Mouse (Mus musculus) liver, embryonic 12.5 days (tissue): ENCODE results near the gene Gm49387. TPM values are rescaled to one million over a fixed set of nuclear protein-coding genes. Genes with fewer than 3 reads are reported as not detected.
"Not testable (repeated sequence)": the region's sequence is repeated elsewhere in the genome, so short reads cannot be mapped to it uniquely, and the experiment has no call there.

ENCODE experiments used
- ATAC-seq: fragments of 200-750 bp; cut with Nextera tagmentation; 2 replicates; pipeline ENCODE4 v1.8.0; 2017; ENCODE audit warnings: moderate number of reproducible peaks, mild to moderate bottlenecking, moderate library complexity
- H3K27ac ChIP-seq: fragments of 300-500 bp; sonication (generic); 2 replicates; pipeline ENCODE4 v1.5.1; 2016; ENCODE audit warnings: mild to moderate bottlenecking
- H3K27me3 ChIP-seq: fragments of 300-500 bp; sonication (generic); replicated peaks from 2 replicates; pipeline ENCODE4 v1.6.1; 2016; ENCODE audit warnings: mild to moderate bottlenecking, moderate library complexity
- H3K36me3 ChIP-seq: fragments of 300-500 bp; sonication (generic); 2 replicates; pipeline ENCODE4 v1.6.1; 2016; ENCODE audit warnings: mild to moderate bottlenecking, moderate library complexity
- H3K4me1 ChIP-seq: fragments of 300-500 bp; sonication (generic); 2 replicates; pipeline ENCODE4 v1.6.1; 2016
- H3K4me2 ChIP-seq: fragments of 300-500 bp; sonication (generic); 2 replicates; pipeline ENCODE4 v1.6.1; 2016; ENCODE audit warnings: mild to moderate bottlenecking, moderate library complexity
- H3K4me3 ChIP-seq: fragments of 300-500 bp; sonication (generic); 2 replicates; pipeline ENCODE4 v1.5.1; 2016; ENCODE audit warnings: mild to moderate bottlenecking, moderate library complexity
- H3K9ac ChIP-seq: fragments of 300-500 bp; sonication (generic); 2 replicates; pipeline ENCODE4 v1.6.1; 2016; ENCODE audit warnings: mild to moderate bottlenecking, moderate library complexity
- H3K9me3 ChIP-seq: fragments of 300-500 bp; sonication (generic); replicated peaks from 2 replicates; pipeline ENCODE4 v1.6.1; 2016; ENCODE audit warnings: mild to moderate bottlenecking, moderate library complexity
- WGBS: fragments of 180-500 bp; shearing (Covaris S2); methylation state at CpG from one replicate; pipeline ENCODE4 v1.1.7; 2016; ENCODE audit not compliant: insufficient replicate concordance; 5-methylcytosine and 5-hydroxymethylcytosine counted together
- polyA plus RNA-seq: library from polyadenylated mRNA; unstranded; fragments of >200 nt; fragmentation: Nextera tagmentation; extraction: Ambion mirVana; gene quantifications from 2 replicates; pipeline ENCODE4 v1.2.1, GENCODE M21; 2016

Gm49387 gene
- polyA plus RNA-seq, 1 experiment from 2014 or later, result 0.37 TPM

DNA sequence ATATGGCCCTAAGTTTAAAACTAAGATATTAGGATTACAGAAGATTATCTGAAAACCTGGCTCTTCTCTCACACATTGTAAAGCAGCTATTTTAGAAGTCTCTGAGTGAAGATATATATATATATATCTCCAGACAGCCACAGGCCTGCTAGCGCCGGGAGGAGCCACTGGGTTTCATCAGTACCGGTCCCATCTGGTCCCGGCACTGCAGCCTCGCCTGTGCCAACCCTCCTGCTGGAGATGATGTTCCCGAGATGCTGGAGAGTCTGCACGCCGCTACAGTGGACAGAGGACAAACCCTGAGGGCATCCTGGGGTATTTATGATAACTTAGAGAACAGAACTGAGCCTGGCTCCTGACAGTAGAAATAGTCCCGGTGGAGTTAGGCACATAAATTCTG, 23.5 kb downstream of the Gm49387 start:
- H3K27me3 ChIP-seq, result no peaks in the 10 kb centered on the region
- H3K4me3 ChIP-seq, result no peak overlapping the region
- H3K4me1 ChIP-seq, result 0 out of 2 replicates have a peak, but pooled peaks cover 3% of the 10 kb centered on the region
- ATAC-seq, result no peak
- no peak overlapping the region for H3K9ac ChIP-seq
- H3K4me2 ChIP-seq, result no peak overlapping the region
- WGBS, result 71% methylated on average over 9 of the region's 9 CpGs
- H3K27ac ChIP-seq, result no peak overlapping the region
- no peaks in the 10 kb centered on the region for H3K9me3 ChIP-seq
- 0 out of 2 replicates have a peak, but pooled peaks cover 3% of the 10 kb centered on the region for H3K36me3 ChIP-seq

DNA sequence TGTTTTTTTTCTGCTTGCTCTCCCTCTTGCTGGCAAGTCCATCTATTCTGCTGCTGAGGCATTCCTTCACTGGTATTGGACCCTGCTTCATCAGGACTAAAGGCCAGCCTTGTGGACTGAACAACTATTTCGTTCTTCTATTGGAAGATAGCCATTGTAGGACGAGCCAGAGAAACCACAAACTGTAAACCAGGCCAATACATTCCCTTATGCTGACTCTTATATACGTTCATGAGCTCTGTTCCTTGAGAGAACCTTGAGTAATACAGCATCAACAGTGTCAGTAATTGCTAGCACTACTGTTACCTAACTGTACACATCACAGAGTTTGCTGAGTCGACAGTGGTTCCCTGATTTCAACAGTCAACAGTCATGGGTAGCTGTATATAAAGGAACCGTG, 27.0 kb downstream of the Gm49387 start:
- H3K27me3 ChIP-seq, result no peaks in the 10 kb centered on the region
- H3K27ac ChIP-seq, result no peak overlapping the region
- H3K9ac ChIP-seq, result no peak overlapping the region
- H3K4me1 ChIP-seq, result no peaks in the 10 kb centered on the region
- no peaks in the 10 kb centered on the region for H3K36me3 ChIP-seq
- no peak overlapping the region for H3K4me3 ChIP-seq
- ATAC-seq, result no peak
- H3K9me3 ChIP-seq, result no peaks in the 10 kb centered on the region
- H3K4me2 ChIP-seq, result no peak overlapping the region
- WGBS, result 64% methylated on average over 5 of the region's 5 CpGs

DNA sequence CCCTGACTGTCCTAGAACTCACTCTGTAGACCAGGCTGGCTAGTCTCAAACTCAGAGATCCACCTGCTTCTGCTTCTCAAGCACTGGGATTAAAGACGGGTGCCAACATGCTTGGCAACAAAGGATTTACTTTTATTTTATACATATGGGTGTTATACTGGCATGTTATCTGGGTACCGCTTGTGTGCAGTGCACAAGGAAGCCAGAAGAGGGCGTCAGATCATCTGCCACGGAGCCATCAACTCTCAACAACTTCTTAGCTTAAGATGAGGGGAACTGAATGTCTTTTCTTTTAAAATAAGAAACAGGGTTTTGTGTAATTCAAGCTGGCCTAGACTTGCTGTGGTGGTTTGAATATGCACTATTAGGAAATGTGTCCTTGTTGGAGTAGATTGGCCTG, 28.7 kb downstream of the Gm49387 start:
- Histone ChIP-seq H3K4me3 (no peak overlapping the region), H3K9ac (no peak overlapping the region), H3K9me3 (no peaks in the 10 kb centered on the region), H3K27ac (no peak overlapping the region), H3K4me2 (no peak overlapping the region), H3K36me3 (no peaks in the 10 kb centered on the region), H3K27me3 (no peaks in the 10 kb centered on the region), H3K4me1 (no peaks in the 10 kb centered on the region)
- WGBS, result 52% methylated on average over 4 of the region's 4 CpGs
- ATAC-seq, result no peak

DNA sequence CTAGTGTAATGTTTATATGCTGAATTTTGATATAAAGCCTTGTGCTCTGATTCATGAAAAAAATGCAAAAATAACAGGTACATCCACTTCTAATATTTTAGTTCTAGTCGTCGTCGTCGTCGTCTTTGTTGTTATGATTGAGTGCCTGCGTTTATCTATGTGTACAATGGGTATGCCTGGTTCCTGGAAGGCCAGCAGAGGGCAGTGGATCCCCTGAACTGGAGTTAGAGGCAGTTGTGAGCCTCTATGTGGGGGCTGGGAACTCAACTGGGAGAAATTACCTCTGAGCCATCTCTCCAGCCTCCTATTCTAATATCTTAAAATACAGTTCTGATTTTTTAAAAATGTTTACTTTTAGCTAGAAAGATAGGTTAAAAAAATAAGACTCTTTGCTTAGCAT, 35.2 kb downstream of the Gm49387 start:
- no peak overlapping the region for H3K27ac ChIP-seq
- no peak overlapping the region for H3K9ac ChIP-seq
- no peak overlapping the region for H3K4me2 ChIP-seq
- no peaks in the 10 kb centered on the region for H3K27me3 ChIP-seq
- H3K36me3 ChIP-seq, result no peaks in the 10 kb centered on the region
- H3K4me1 ChIP-seq, result peaks cover 24% of the 10 kb centered on the region
- 47% methylated on average over 6 of the region's 6 CpGs for WGBS
- H3K4me3 ChIP-seq, result no peak overlapping the region
- no peaks in the 10 kb centered on the region for H3K9me3 ChIP-seq
- ATAC-seq, result no peak

DNA sequence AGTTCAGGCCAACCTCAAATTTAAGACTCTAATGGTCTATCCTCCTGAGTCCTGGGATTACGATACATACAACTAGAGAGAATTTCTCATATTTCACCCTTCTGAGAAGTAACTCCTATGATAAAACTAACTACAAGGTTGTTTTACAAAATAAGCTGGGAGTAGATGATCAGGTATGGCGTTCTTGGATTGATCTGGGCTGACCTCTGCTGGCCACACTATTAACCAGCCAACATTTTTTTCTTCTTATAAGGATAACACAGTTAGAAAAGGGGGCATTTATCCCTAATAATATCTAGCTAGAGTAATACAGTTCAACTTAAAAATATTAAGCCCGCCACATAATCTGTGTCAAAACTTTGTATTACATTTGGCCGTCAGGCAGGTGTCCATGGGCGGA, 35.8 kb downstream of the Gm49387 start:
- H3K27me3 ChIP-seq, result no peaks in the 10 kb centered on the region
- no peak overlapping the region for H3K9ac ChIP-seq
- ATAC-seq, result no peak
- H3K4me3 ChIP-seq, result no peak overlapping the region
- WGBS, result 66% methylated on average over 5 of the region's 5 CpGs
- peaks cover 24% of the 10 kb centered on the region for H3K4me1 ChIP-seq
- H3K27ac ChIP-seq, result no peak overlapping the region
- no peaks in the 10 kb centered on the region for H3K36me3 ChIP-seq
- H3K9me3 ChIP-seq, result no peaks in the 10 kb centered on the region
- no peak overlapping the region for H3K4me2 ChIP-seq

DNA sequence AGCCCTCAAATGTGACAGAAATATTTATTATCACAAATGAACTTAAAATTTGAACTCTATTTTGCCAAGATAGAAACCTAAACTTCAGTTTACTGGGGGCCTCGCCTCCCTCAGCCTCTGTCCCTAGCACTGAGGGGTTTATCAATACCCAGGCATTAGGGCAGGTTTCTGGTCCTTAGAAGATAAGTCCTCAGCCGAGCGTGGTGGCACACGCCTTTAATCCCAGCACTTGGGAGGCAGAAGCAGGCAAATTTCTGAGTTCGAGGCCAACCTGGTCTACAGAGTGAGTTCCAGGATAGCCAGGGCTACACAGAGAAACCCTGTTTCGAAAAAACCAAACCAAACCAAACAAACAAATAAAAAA, 38.1 kb downstream of the Gm49387 start:
- not testable (repeated sequence) for H3K9ac ChIP-seq, H3K4me3 ChIP-seq, H3K9me3 ChIP-seq, H3K36me3 ChIP-seq, H3K27ac ChIP-seq, H3K27me3 ChIP-seq
- peak; percentile 96 for ATAC-seq
- peaks cover 24% of the 10 kb centered on the region for H3K4me1 ChIP-seq
- peak overlapping the region; percentile 32 for H3K4me2 ChIP-seq
- WGBS, result 39% methylated on average over 6 of the region's 6 CpGs

DNA sequence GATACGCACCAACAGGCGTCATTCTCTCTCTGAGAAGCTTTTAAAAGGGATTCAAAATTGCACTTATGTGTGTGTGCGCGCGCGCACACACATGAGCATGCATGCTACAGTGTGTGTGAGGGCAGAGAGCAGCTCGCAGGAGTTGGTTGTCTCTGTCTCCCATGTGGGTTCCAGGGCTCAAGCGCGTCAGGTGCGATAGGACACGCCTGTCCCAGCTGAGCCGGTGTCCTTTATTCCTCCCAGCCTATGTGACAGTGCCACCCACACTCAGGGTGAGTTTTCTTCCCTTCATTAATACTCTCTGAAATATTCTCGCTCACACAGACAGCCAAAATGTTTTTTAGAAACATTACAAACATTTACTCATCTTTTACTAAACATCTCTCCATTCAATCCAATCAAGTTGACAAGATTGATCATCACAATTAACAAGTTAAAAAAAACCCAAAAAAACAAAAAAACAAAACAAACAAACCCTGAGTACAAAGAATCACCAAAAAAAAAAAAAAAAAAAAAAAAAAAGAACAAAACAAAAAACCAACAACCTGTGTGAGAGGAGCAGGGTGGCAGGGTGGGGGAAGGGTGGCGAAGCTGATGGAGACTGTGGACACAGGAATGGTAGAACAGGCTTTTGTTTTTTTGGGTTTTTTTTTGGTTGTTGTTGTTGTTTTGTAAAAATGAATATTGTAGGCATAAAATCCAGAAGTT, 38.6 kb downstream of the Gm49387 start:
- whole genome bisulfite sequencing, result 75% methylated on average over 14 of the region's 14 CpGs
- Histone ChIP-seq H3K4me2 (peak overlapping the region; percentile 32), H3K27me3 (no peaks in the 10 kb centered on the region), H3K4me1 (peaks cover 24% of the 10 kb centered on the region), H3K4me3 (no peak overlapping the region), H3K9ac (no peak overlapping the region), H3K27ac (peak overlapping the region; percentile 64), H3K9me3 (no peaks in the 10 kb centered on the region), H3K36me3 (no peaks in the 10 kb centered on the region)
- ATAC-seq, result peak; percentile 74

DNA sequence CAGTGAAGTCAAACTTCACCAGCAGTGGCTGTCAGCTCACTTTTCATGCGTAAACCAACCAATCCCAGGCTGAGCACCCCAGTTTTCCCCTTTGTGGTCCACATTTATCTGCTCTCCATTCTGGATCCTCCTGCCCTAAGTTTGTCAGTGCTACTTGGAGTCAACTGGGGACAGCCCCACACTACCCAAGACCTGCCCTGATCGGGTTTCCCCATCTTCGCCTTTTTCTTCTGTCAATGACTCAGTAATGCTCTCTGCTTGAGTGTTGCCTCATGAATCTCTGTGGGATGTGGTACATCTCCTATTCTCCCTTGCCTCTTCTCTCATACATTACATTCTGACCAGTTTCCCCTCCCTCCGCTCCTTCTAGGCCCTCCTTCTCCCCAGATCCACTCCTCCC, 43.2 kb downstream of the Gm49387 start:
- no peak for ATAC-seq
- Histone ChIP-seq H3K9ac (no peak overlapping the region), H3K27ac (no peak overlapping the region), H3K36me3 (no peaks in the 10 kb centered on the region), H3K4me3 (no peak overlapping the region), H3K9me3 (no peaks in the 10 kb centered on the region), H3K4me1 (peaks cover 11% of the 10 kb centered on the region), H3K4me2 (no peak overlapping the region), H3K27me3 (no peaks in the 10 kb centered on the region; the same call in 1 of the 2 replicates)
- WGBS, result 84% methylated on average over 4 of the region's 4 CpGs

DNA sequence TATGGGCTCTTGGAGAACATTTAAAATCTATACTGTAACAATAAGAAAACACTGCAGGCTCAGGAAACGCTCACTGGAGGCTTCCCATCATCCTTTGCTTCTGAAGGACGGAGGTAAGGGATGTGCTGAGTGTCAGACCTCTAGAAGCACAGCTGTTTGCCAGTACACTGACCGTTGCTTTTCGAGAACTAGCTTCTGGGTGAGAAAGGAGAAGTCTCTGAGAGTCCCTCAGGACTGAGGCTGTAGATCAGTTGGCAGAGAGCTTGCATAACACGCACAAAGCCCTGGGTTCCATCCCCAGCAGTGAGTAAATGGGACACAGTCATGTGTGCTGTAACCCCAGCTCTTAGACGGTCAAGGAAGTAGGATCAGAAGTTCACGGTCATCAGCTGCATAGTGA, 44.3 kb downstream of the Gm49387 start:
- no peaks in the 10 kb centered on the region for H3K9me3 ChIP-seq
- 49% methylated on average over 7 of the region's 7 CpGs for WGBS

DNA sequence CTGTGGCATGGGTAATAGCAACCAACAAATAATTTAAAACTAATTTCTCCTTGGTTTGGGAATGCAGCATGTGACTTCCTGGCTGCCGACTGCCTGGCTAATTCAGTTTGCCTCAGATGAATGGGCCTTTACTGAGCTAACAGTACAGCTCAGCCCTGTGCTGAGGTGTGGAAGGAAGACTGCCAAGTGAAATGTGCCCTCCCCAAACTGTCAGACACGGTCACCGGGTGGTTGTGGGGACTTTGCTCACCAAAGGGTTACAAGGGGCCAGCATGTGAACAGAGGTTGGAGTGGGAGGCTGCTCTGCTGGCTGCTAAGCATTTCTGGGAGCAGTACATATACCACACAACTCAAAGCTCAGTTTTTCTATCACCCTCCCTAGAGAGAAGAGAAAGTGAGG, 46.0 kb downstream of the Gm49387 start:
- no peak for ATAC-seq
- Histone ChIP-seq H3K4me2 (no peak overlapping the region), H3K27ac (no peak overlapping the region), H3K4me3 (no peak overlapping the region), H3K36me3 (no peaks in the 10 kb centered on the region), H3K4me1 (0 out of 2 replicates have a peak, but pooled peaks cover 3% of the 10 kb centered on the region), H3K9ac (no peak overlapping the region), H3K9me3 (no peaks in the 10 kb centered on the region), H3K27me3 (no peaks in the 10 kb centered on the region; the same call in 1 of the 2 replicates)
- WGBS, result 66% methylated on average over 3 of the region's 3 CpGs

More for the DNA sequence above, 44.3 kb downstream of the Gm49387 start:
- no peak for ATAC-seq
- no peaks in the 10 kb centered on the region for H3K36me3 ChIP-seq
- no peak overlapping the region for H3K27ac ChIP-seq
- no peak overlapping the region for H3K4me3 ChIP-seq
- H3K27me3 ChIP-seq, result no peaks in the 10 kb centered on the region; the same call in 1 of the 2 replicates
- no peak overlapping the region for H3K9ac ChIP-seq
- H3K4me2 ChIP-seq, result no peak overlapping the region
- peaks cover 4% of the 10 kb centered on the region for H3K4me1 ChIP-seq

DNA sequence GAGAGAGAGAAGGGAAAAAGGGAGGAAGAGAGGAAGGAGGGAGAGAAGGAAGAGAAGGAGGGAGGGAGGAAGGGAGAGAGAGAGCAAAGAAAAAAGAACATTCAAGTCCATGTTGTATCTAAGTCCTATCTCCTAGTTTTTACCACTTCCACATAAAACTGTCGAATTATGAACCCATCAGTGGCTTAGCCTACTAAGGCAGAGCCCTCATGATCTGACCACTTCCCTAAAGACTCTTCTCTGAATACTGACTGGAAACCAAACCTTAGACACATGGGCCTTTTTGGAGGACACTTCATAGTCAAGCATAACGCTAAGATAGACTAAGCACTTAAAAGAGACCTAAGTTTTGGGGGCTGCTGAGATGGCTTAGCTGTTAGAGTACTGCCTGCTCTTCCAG, 47.6 kb downstream of the Gm49387 start:
- Histone ChIP-seq H3K4me1 (0 out of 2 replicates have a peak, but pooled peaks cover 3% of the 10 kb centered on the region), H3K36me3 (no peaks in the 10 kb centered on the region), H3K27ac (peak overlapping the region; percentile 7; the same call in 1 of the 2 replicates), H3K4me3 (no peak overlapping the region), H3K27me3 (no peaks in the 10 kb centered on the region; the same call in 1 of the 2 replicates), H3K4me2 (no peak overlapping the region), H3K9me3 (no peaks in the 10 kb centered on the region), H3K9ac (no peak overlapping the region)
- ATAC-seq, result no peak
- 26% methylated on average over 2 of the region's 2 CpGs for WGBS

DNA sequence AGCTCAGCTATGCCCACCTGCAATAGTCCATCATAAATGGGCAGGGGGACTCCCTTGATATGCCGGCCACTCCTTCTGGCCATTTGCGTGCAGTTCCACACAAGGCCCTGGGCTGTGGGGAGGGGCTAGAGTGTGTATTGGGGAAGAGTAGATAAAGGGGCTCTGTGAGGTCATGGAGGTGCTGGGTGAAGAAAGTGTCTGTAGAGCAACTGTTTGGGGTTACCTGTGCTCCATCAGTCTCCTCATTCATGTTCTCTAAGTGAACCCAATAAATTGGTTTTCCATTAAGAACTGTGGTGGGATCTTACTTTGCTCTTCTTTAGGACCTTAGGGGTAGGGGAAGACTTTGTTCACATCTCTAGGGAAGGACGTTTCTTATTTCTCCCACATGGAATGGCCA, 49.4 kb downstream of the Gm49387 start, which contains the start of gene Colq:
TSS of gene Colq (minus strand) at position 101 of the 400 bp plus-strand sequence.
- ATAC-seq, result no peak
- 69% methylated on average over 3 of the region's 3 CpGs for WGBS

More for the DNA sequence above, 49.4 kb downstream of the Gm49387 start, which contains the start of gene Colq:
- Histone ChIP-seq H3K9me3 (no peaks in the 10 kb centered on the region), H3K4me2 (no peak within 1 kb of the TSS), H3K9ac (no peak within 1 kb of the TSS), H3K36me3 (no peaks in the 10 kb centered on the region), H3K4me1 (0 out of 2 replicates have a peak, but pooled peaks cover 3% of the 10 kb centered on the region), H3K4me3 (no peak within 1 kb of the TSS), H3K27me3 (no peaks in the 10 kb centered on the region; the same call in 1 of the 2 replicates), H3K27ac (no peak within 1 kb of the TSS)
